Mouse (Mus musculus) midbrain, postnatal 0 days (tissue): Measurements from ENCODE around the gene Naa80. TPM values are rescaled to one million over a fixed set of nuclear protein-coding genes. Genes with fewer than 3 reads are reported as not detected.
A peak's percentile ranks its signal among the peaks of the same experiment; 100 is the strongest.

ENCODE experiments used
- ATAC-seq: fragments of 200-750 bp; cut with Nextera tagmentation; 2 replicates; pipeline ENCODE4 v1.8.0; 2017; ENCODE audit warnings: moderate number of reproducible peaks, mild to moderate bottlenecking, moderate TSS enrichment, moderate library complexity; ENCODE audit not compliant: low FRiP score
- DNase-seq: peaks from one replicate; pipeline ENCODE4 v3.0.0-alpha.2; 2015; ENCODE audit warnings: low spot score
- H3K27ac ChIP-seq: fragments of 300-500 bp; sonication (generic); 2 replicates; pipeline ENCODE4 v1.5.1; 2014; ENCODE audit warnings: low read depth, mild to moderate bottlenecking, low read length, mixed read lengths
- H3K27me3 ChIP-seq: fragments of 300-500 bp; sonication (generic); 2 replicates; pipeline ENCODE4 v1.6.1; 2014; ENCODE audit warnings: low read length, control low read depth, mixed read lengths; ENCODE audit not compliant: insufficient read depth
- H3K36me3 ChIP-seq: fragments of 300-500 bp; sonication (generic); 2 replicates; pipeline ENCODE4 v1.6.1; 2014; ENCODE audit warnings: low read length, control low read depth, mixed read lengths; ENCODE audit not compliant: insufficient read depth
- H3K4me1 ChIP-seq: fragments of 300-500 bp; sonication (generic); 2 replicates; pipeline ENCODE4 v1.6.1; 2014; ENCODE audit warnings: mild to moderate bottlenecking, control low read depth, antibody characterized with exemption, low read length, mixed read lengths; ENCODE audit not compliant: insufficient read depth
- H3K4me2 ChIP-seq: fragments of 300-500 bp; sonication (generic); 2 replicates; pipeline ENCODE4 v1.6.1; 2014; ENCODE audit warnings: low read depth, mild to moderate bottlenecking, low read length, mixed read lengths; ENCODE audit not compliant: poor library complexity, severe bottlenecking
- H3K4me3 ChIP-seq: fragments of 300-500 bp; sonication (generic); 2 replicates; pipeline ENCODE4 v1.5.1; 2014; ENCODE audit warnings: low read depth, mild to moderate bottlenecking, low read length, moderate library complexity
- H3K9ac ChIP-seq: fragments of 300-500 bp; sonication (generic); replicated peaks from 2 replicates; pipeline ENCODE4 v1.6.1; 2014; ENCODE audit warnings: mild to moderate bottlenecking, low read length, moderate library complexity, mixed read lengths; ENCODE audit not compliant: poor library complexity, severe bottlenecking
- H3K9me3 ChIP-seq: fragments of 300-500 bp; sonication (generic); 2 replicates; pipeline ENCODE4 v1.6.1; 2016; ENCODE audit warnings: low read length, control low read depth
- CTCF ChIP-seq: IDR thresholded peaks from 2 replicates; pipeline ENCODE4 v1.5.1; 2016; ENCODE audit warnings: antibody characterized with exemption, mild to moderate bottlenecking
- WGBS: fragments of 180-500 bp; shearing (Covaris S2); extraction: QIAGEN DNeasy Blood & Tissue Kit; methylation state at CpG from one replicate; pipeline ENCODE4 v1.1.7; 2014; 5-methylcytosine and 5-hydroxymethylcytosine counted together
- polyA plus RNA-seq: library from polyadenylated mRNA; unstranded; fragments of >200 nt; fragmentation: Nextera tagmentation; extraction: Ambion mirVana; gene quantifications from 2 replicates; pipeline ENCODE4 v1.2.1, GENCODE M21; 2015
- total RNA-seq: library from RNA; depleted of rRNA; stranded (reverse); fragments of >200 nt; gene quantifications from 2 replicates; pipeline ENCODE4 v1.2.3, GENCODE M21; 2014

Naa80 gene
- total and polyA plus RNA-seq, 2 experiments from 2014 or later: 20.4 to 35.4 TPM

DNA sequence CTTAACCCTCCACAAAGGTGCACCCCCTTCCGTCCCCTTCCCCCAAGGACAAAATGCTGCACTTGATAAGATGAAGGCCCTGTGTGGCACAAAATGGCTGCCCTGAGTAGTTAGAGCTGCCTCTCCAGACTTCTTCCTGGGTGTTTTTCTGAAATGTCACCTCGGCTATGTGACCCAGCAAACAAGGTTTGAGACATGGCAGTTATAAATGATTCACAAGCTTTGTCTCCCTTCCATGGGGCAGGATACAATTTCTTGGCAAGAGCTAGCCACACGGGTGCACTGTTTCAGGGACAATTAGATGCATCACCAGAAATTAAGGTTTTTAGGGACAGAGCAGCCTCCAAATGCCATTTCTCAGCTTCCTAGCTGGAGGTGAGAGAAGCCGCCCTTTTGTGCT, 38.3 kb upstream of the Naa80 start:
- no peak for DNase-seq
- peak overlapping the region; percentile 79 for H3K4me2 ChIP-seq
- no peaks in the 10 kb centered on the region for H3K9me3 ChIP-seq
- no peak overlapping the region for H3K4me3 ChIP-seq
- WGBS: 76% methylated on average over 4 of the region's 4 CpGs
- no peak for ATAC-seq
- no peak overlapping the region for H3K9ac ChIP-seq
- no peaks in the 10 kb centered on the region for H3K27me3 ChIP-seq
- no peak overlapping the region for H3K27ac ChIP-seq
- peaks cover 42% of the 10 kb centered on the region for H3K36me3 ChIP-seq
- H3K4me1 ChIP-seq: peaks cover 22% of the 10 kb centered on the region
- TF ChIP-seq CTCF: 0 out of 2 replicates have a peak, but pooled peaks have one; percentile 5

DNA sequence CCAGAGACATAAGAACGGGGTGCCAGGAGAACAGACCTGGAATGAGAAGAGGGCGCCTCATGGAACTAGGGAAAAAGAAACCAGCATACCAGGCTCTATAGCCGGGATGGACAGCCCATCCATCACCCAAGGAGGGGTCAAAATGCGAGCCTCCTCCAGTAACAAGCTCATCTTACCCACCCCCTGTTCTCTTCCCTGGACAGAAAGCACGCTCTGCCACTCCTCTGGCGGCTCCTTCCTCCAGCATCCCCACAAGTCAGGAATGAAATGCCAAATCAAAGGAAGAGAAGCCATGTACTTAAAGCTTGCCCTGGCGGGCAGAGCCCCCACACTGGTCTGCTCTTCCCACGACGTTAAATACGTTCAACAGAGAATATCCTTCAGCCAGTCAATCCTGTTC, 37.7 kb upstream of the Naa80 start:
- Histone ChIP-seq H3K27ac (peak overlapping the region; percentile 14; the same call in 1 of the 2 replicates), H3K4me2 (peak overlapping the region; percentile 79), H3K27me3 (no peaks in the 10 kb centered on the region), H3K9me3 (no peaks in the 10 kb centered on the region), H3K4me1 (peaks cover 16% of the 10 kb centered on the region), H3K9ac (peak overlapping the region; percentile 58), H3K4me3 (peak overlapping the region; percentile 56), H3K36me3 (peaks cover 43% of the 10 kb centered on the region)
- WGBS: 45% methylated on average over 10 of the region's 10 CpGs
- ATAC-seq (no peak), DNase-seq (no peak)
- no peak for TF ChIP-seq CTCF

DNA sequence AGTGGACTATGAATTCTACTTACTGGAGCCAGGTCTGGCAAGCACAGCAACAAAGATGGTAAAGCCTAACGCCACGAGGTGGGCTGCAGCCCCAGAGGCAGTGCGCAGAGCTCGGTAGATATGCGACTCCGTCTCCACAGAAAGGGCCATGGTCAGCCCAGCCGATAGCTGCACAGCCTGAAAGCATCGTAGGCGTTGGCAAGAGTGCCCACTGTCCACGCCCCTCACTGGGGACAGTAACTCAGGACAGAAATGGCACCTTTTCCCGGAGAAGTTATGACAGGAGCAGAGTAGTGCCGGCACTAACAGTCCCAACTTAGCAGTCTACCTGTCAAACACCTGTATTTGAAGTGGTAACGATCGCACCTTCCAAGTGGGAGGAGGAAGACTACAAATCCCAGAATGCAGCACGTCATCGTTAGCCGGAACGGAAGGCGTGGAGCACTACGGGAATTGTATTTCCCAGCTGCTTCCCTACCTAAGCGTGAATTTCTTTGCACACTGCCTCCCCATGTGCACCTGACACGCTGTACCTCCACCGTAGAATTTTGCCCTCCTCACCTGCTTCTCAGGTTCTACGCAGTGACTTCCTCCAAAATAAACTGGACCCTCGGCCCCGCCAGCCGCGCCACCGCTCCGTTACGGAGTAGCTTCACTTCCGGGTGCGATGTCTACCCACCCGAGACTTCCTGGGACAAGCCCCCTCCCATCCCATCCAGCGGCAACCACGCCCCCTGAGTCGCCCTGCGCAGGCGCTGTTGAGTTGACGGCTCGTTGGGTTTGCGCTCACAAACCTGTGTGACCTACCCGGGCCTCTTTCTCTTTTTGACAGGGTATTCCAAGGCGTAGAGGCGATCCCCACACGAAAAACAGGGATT, 37.0 kb upstream of the Naa80 start, which contains the start of the genes Cyb561d2 and Nprl2:
Cyb561d2 (minus strand) TSS at position 720 of the 878 bp plus-strand sequence.
Nprl2 (plus strand) TSS at position 753 of the 878 bp plus-strand sequence.
- under 1% methylated on average over 46 of the region's 46 CpGs for WGBS

DNA sequence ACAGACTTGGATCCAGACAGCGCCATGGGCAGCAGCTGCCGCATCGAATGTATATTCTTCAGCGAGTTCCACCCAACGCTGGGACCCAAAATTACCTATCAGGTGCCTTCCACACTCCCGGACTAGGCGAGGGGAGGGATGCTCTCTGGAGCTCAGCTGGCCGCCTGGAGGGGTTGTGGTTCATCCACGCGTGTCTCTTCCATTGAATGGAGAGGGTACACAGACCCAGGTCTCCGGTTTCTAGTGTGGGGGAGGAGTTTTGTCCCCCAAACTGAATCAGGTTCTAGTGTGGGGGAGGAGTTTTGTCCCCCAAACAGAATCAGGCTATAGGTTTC, 36.4 kb upstream of the Naa80 start:
- ATAC-seq (peak; percentile 11; the same call in 1 of the 2 replicates), DNase-seq (no peak)
- 3% methylated on average over 11 of the region's 11 CpGs for WGBS
- H3K27ac ChIP-seq: peak overlapping the region; percentile 67
- no peaks in the 10 kb centered on the region for H3K27me3 ChIP-seq
- H3K9me3 ChIP-seq: no peaks in the 10 kb centered on the region
- peak overlapping the region; percentile 79 for H3K4me2 ChIP-seq
- H3K36me3 ChIP-seq: peaks cover 42% of the 10 kb centered on the region
- peak overlapping the region; percentile 58 for H3K9ac ChIP-seq
- H3K4me1 ChIP-seq: peaks cover 14% of the 10 kb centered on the region; the same call in 1 of the 2 replicates
- peak overlapping the region; percentile 56 for H3K4me3 ChIP-seq
- no peak for TF ChIP-seq CTCF

More for the DNA sequence above, 37.0 kb upstream of the Naa80 start, which contains the start of the genes Cyb561d2 and Nprl2:
- peak within 1 kb of the TSS; percentile 56 for H3K4me3 ChIP-seq
- H3K4me2 ChIP-seq: peak within 1 kb of the TSS; percentile 79
- H3K4me1 ChIP-seq: peaks cover 11% of the 10 kb centered on the region
- H3K9me3 ChIP-seq: no peaks in the 10 kb centered on the region
- TF ChIP-seq CTCF: no peak; the same call in 1 of the 2 replicates
- peak; percentile 86 for ATAC-seq
- no peaks in the 10 kb centered on the region for H3K27me3 ChIP-seq
- H3K9ac ChIP-seq: peak within 1 kb of the TSS; percentile 58
- peak within 1 kb of the TSS; percentile 67 for H3K27ac ChIP-seq
- DNase-seq: peak; percentile 95
- peaks cover 43% of the 10 kb centered on the region for H3K36me3 ChIP-seq

DNA sequence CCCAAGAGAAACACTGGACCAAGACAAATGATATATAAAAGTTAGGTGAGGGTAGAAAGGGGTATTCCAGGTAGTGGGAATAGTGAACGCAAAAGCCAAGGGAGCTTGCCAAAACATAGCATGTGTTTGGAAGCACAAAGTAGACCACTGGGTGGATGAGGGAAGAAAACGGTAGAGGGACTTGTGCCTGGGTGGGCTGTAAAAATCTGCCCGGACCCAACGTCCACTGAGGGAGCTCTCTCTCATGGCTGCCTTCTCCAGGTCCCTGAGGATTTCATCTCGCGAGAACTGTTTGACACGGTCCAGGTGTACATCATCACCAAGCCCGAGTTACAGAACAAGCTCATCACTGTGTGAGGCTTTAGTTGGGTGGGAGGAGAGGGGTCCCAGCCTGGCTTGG, 36.0 kb upstream of the Naa80 start:
- H3K27me3 ChIP-seq: no peaks in the 10 kb centered on the region
- peak overlapping the region; percentile 56 for H3K4me3 ChIP-seq
- H3K4me1 ChIP-seq: peaks cover 18% of the 10 kb centered on the region; the same call in 1 of the 2 replicates
- peak overlapping the region; percentile 79 for H3K4me2 ChIP-seq
- 53% methylated on average over 8 of the region's 8 CpGs for WGBS
- peaks cover 38% of the 10 kb centered on the region for H3K36me3 ChIP-seq
- peak overlapping the region; percentile 58 for H3K9ac ChIP-seq
- H3K27ac ChIP-seq: no peak overlapping the region
- no peak for ATAC-seq
- no peak for TF ChIP-seq CTCF
- no peak for DNase-seq
- no peaks in the 10 kb centered on the region for H3K9me3 ChIP-seq

DNA sequence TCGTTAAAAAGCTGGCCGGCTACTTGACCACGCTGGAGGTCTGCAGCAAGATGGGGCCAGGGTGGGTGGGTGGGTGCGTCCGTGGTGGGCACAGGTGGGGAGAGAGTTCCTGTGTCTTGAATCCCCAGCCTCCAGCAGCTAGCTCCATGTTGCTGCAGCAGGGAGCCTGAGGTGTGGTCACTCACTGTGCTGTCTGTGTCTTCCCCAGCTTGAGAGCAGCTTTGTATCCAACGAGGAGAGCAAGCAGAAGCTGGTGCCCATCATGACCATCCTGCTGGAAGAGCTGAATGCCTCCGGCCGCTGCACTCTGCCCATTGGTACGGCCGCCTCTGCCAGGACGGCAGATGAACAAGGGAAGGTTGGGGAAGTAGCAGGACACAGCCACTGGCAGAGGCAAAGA, 35.4 kb upstream of the Naa80 start:
- H3K9me3 ChIP-seq: no peaks in the 10 kb centered on the region
- H3K4me1 ChIP-seq: peaks cover 19% of the 10 kb centered on the region; the same call in 1 of the 2 replicates
- DNase-seq (no peak), ATAC-seq (no peak)
- H3K27ac ChIP-seq: no peak overlapping the region
- peaks cover 33% of the 10 kb centered on the region for H3K36me3 ChIP-seq
- H3K4me2 ChIP-seq: no peak overlapping the region
- H3K4me3 ChIP-seq: no peak overlapping the region
- WGBS: 85% methylated on average over 11 of the region's 11 CpGs
- TF ChIP-seq CTCF: no peak
- no peaks in the 10 kb centered on the region for H3K27me3 ChIP-seq
- H3K9ac ChIP-seq: no peak overlapping the region
